Mouse (Mus musculus) retina, postnatal 7 days (tissue): ENCODE data around the gene Clcn6.

ENCODE experiments used
- DNase-seq: peaks from one replicate; pipeline ENCODE4 v3.0.0-alpha.2; 2012; ENCODE audit warnings: low read depth, low spot score

Clcn6 gene

DNA sequence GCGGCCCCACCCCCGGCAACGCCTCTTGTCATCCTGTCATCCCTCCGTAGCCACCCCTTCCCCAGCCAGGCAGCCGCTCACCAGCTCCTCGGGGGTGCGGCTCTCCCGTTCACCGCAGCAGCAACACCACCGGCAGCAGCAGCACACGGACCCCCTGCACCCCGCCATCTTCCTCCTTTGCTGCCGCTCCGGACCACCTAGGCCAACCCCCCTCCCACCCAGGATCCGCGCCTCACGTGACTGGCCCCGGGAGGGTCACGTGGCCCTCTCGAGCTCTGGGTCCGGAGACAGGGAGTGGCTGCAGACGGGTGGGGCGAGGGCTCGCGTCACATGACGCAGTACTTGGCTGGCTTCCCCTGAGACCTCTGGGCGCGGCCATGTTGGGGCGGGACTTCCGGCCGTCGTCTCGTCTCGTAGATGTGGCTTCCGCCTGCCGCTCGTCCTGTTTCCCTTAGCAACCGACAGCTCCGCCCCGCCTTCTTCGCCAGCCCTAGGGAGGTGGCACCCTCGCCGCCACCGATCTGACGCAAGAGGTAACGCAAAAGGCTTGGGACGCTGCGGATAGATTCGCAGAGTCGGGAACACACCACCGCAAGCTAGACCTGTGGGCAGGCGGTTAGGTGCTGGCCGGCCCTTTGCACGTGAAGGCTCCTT, at the start of gene Clcn6, which contains the start of gene Mthfr:
TSS of gene Clcn6 (minus strand) at position 222 of the 654 bp plus-strand sequence.
TSS of gene Mthfr (plus strand) at position 478 of the 654 bp plus-strand sequence.
- peak; percentile 98 for DNase-seq

DNA sequence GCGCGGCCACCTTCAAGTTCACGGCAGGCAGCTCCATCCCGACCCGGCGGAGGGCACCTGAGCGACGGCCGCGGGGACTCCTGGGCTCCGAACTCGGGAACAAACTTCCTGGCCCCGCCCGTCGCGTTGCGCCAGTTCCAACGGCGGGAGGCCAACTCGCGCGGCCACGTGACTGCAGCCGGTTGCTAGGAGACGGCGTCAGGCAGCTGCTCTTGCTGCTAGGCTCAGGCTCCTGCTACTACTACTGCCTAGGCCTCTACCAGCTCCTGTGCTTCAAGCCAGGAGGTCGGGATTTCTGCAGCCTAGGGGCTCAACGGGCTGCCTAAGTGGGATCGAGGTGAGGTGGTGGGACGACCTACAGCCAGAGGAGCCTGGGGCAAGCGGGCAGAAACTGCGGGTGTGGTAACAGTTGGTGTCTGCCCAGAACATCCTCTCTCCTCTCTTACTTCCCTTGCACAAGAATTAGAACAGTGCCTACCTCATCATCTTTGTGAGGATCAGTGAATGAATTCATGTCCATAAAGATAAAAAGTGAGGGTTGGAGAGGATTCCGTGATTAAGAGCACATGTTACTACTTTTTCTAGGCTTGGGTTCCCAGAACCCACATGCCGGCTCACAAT, 49.4 kb upstream of the Clcn6 start, which contains the start of gene Agtrap:
TSS of gene Agtrap (minus strand) at position 125 of the 621 bp plus-strand sequence.
- DNase-seq = peak; percentile 75

DNA sequence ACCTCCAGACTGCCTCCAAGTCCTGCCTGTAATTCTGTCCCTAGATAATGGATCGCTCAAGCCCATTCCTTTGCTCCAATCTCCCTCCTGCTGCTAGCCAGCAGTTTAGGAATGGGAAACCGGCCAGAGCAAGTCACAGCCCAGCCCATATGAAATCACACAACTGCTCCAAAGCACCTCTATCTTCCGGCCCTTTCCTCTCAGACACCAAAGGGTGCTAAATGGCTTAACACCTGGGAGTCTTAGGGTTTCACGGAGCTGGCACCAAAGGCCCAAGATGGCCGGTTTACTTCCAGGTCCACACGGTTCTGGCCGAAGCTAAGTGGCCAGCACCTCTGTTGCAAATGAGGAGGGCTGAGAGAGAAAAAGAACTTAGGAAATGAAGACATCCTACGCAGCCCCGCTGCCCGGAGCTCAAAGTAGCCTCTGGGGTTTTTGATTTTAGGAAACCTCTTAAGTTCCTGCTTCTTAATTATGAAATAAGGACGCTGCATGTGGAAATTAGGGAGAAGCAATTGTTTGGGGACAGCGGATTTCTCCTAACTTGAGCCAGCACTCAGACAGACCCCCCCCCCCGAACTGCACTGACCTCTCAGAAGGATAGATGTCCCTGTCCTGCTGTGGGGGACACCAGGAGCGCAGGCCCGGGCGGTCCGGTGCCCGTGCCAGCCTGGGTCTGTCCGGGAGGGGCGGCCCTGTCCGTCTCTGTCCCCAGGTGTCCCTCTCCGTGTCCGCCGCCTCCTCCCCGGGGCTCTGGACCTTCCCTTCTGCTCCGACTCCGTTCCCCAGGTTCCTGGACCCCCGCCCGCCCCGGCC, 48.7 kb upstream of the Clcn6 start:
- no peak for DNase-seq

DNA sequence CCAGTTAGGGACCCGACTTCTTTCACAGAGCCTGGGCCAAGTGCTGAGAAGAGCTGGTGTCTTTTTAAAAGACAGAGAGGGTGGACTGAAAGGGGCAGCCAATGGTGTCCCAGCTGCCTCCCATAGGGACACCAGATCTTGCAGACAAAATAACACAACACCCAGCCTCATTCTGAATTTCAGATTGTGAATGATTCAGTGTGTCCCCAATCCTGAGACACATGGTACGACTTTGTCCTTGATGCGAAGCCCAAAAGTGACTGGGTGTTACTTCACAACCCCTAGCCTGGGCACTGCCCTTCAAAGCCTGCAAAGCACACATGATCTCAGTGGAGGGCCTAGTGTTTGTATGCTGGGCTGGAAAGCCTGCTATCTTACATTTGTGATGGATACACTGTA, 47.3 kb upstream of the Clcn6 start:
- DNase-seq = no peak

DNA sequence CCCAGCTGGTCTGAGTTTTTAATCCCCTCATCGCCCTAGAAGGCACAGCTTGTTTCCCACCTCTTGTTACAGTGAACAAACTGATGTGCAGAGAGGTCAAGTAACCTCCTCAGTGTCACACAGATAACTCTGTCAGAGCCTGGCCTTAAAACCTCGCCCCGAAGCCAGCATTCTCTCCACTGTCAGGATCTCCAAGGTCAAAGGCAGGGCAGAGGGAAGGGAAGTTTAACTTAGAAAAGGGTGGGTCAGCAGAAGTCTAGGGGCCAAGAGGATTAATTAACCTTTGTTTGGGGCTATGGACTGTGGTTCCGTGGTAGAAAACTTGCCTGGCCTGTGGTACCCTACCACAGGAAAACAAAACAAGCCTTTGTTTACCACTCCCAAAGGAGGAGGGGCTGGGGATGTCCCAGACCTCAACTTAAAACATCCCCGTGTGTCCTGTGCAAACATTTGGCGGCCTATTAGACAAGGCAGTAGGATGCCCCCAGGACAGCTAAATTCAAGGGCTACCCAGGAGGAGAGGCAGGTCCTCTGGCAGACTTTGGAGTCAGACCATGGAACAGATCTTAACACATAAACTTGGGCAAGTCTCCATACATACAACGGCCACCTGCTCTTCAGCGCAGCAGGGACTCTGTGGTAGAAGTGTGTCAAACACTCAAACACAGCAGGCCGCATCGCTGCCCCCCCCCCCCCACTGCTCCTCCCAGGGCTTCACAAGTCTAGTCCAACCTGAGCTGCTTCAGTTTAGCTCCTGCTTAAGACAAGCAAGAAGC, 46.7 kb upstream of the Clcn6 start:
- DNase-seq = no peak

DNA sequence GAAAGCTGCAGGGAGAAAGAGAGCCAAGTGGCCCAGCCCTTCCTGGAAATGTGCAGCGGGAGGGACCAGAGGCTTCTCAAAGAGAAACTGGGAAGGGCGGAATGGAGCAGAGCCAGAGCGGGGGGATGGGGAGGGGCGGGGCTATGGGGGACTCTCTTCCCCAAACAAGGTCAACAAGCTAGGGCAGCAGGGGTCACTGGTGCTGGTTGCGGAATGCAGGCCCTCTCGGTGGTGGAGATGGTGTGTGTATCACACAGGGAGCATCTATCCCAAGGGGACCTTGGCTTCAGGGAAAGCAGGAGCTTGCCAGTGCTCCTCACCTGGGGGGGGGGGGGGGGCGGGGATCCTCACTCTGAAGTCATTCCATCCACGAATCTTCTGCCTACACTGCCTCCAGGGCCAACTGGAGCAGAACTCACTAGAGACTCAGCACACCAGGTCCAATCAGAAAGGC, 45.7 kb upstream of the Clcn6 start:
- no peak for DNase-seq

DNA sequence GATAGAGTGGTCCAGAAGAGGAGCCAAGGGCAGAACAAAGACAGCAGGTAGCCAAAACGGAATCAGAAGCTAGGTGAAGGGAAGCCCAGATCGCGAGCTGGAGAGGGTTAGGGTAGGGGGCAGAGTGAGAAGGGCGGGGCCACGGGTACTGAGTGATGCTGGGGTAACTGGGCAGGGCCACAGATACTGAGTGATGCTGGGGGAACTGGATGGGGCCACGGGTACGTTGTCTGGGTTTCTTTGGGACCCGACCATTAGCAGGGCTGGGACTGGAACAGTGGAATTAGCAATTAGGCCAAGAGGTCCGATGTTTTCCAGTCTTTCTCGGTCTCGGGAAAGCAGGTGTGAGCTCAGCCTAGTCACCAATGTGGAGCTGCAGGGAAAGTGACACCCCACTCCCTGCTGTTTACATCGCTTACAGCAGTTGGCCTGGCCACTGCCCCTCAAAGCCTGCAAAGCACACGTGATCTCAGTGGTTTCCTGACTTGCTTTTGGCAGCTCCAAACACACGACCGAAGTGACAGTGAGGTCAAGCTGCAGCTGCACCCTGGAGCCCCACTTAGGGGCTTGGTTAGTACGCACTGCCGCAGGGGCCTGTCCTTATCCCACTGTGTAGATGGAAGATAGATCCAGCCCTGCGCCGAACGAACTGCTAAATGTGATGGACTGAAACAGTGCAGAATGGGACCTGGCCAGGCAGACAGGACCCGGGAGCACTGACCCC, 44.7 kb upstream of the Clcn6 start:
- DNase-seq = no peak

DNA sequence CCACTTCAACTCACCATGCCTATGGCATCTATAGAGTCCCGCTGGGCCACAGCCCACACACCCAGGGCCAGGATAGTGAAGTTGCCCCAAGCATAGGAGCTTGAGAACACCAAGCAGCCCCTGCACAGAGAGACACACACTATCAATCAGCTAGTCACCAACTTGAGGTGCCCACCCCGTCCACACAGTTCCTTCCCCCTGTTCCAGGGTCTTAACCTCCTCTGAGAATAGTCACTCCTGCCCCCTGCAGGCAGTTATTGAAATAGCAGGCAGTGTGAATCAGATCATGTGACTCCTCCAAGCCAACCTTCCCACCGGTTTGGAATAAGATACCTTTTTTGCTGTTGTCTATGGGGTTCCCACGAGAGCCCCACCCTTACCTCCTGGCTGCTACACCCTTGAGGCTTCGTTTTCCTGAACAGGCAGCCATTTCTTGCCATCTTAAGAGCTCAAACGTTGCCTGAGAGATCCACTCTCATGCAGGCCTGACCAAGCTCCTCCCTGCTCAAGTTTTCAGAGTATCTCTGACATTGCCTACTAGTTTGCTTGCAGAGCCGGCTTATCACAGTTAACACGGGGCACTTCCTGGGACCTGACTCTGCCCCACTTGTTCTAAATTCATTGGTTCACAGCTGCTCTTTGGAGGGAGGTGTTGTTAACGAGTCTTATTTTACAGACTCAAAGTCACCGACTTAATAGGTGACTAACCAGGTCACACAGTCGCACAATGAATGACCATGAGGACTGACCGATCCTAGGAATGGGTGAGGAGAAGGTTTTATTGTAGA, 43.8 kb upstream of the Clcn6 start:
- peak; percentile 61 for DNase-seq

DNA sequence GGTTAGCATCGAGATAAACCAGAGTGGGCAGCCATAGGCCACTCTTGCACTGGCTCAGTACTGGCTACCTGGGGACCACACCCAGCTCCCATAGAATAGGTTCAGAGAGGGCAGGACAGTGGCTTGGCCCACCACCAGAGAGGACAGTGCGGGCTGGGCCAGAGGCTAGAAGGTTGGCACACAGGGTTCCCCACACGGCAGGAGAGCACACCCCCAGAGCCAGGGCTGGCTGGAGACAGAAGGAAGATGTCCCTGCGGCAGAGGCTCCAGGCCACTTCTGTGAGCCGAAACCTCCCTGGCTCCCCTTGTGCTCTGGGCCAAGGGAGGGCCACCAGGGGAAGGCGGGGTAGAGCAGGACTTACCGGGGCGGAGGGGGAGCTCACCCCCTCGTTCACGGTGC, 42.6 kb upstream of the Clcn6 start:
- DNase-seq = no peak

DNA sequence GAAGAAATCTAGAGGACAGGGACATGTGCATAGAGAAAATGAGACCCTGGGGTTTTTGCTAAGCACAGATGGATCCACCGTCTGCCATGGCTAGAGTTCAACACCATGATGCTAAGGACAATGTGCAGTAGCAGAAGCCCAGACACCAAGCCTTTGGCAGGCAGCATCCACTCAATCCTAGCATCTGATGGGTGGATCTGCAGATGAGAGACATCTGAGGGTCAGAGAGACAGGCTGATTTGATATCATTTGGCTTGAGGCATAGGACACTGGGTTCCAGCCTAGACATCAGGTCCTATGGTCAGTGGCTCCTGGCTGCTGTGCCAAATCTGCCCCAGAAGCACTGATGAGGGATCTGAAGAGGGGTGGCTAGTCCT, 42.0 kb upstream of the Clcn6 start:
- DNase-seq = no peak

DNA sequence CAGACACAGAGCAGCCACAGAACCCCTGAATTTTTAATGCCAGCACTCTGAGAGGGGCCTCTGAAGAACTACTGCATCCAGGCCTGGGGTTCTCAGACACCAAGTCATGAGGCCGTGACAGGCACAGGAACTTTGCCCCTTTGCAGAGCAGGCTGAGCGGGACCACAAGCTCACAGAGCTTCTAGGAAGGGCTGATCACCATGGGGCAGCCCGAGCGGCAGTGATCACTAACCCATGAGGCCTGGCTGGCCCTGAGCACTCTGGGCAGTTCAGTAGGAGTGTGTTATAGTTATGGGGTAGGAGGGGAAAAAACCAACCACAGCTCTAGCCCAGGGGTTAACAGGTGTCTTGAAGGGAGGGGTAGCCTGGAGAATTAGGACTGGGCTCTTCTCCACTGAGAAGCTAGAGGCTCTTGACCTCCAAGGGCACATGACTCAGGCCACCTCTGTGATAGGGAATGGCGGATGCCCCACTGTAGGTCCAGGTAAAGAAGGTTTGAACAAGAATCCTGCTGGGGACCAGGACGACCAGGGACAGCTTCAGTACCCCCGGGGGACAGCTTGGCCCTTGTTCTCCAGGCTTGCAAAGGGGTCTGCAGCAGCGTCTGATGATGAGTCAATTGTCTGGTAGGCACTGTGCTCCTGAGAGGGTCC, 41.4 kb upstream of the Clcn6 start:
- DNase-seq = no peak

DNA sequence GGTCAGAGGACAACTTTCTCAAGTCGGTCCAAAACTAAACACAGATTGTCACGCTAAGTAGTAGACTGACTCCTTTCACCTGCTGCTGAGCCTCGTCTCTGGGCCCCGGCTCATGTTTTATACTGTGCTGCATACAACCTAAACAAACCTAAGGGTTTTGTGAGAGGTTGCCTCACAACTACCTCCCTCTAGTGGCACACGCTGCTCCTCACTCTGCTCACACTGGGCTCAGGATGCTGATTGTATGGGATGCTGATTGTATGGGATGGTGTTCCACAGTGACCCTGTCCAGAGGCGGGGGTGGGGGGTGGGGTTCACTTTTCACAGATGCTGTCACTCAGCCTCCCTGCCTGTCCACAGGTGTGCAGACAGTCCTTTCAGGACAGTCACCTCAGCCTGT, 40.6 kb upstream of the Clcn6 start:
- DNase-seq = no peak

DNA sequence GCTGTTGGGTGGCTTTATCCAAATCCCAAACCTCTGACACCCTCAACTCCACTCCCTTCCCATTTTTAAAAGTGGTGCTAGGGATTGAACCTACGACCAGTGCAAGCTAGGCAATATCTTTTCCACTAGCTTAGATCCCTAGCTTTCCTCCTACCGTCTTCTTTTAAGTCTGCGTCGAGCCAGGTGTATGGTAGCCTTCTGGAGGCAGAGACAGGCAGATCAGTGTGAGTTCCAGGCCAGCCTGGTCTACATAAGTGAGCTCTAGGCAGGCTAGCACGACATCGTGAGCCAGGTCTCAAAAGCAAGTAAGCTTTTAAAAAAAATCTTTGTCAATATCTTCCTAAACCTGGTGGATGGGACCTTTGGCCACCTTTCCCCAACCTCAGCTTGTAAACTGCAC, 37.3 kb upstream of the Clcn6 start:
- DNase-seq = no peak

DNA sequence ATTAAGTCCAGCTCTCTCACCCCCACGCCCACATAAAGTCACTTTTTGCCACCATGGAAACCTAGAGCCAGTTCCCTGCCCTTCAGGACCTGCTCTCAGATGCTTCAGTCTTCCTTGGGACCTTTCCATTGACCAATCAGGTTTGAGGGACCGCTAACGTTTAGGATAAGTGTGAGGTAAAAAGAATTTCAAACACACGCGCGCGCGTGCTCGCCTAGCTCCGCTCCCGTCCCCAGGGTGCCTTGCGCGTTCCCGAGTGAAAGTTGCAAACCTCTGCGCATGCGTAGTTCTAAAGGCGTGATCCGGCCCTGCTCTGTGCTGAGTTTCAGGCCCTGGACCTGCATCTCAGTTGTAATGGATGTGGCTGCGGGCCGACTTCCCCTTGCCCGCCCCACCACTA, 36.6 kb upstream of the Clcn6 start:
- no peak for DNase-seq

DNA sequence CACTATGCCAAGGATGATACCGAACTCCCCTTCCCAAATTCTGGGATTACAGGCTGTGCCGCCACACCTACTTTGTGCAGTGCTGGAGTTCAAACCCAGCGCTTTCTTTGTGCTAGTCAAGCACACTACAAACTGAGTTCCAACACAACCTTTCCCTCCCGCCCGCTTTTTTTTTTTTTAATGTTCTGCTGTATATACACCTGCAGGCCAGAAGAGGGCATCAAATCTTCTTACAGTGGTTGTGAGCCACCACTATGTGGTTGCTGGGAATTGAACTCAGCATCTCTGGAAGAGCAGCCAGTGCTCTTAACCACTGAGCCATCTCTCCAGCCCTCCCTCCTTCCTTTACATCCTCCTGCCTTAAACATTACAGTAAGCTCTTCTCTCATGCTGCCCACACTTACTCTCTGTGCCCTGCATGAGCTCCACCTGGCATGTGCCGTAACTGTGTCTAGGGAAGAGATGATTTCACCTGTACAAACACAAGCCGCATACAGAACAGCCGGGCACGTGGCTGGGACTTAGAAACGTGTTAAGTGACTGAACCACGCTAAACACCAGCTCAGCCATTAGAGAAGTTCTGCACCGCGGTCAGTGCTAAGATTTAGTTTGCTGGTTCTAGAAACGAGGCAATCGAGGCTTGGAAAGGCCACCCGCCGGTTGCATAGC, 36.0 kb upstream of the Clcn6 start:
- DNase-seq = no peak

DNA sequence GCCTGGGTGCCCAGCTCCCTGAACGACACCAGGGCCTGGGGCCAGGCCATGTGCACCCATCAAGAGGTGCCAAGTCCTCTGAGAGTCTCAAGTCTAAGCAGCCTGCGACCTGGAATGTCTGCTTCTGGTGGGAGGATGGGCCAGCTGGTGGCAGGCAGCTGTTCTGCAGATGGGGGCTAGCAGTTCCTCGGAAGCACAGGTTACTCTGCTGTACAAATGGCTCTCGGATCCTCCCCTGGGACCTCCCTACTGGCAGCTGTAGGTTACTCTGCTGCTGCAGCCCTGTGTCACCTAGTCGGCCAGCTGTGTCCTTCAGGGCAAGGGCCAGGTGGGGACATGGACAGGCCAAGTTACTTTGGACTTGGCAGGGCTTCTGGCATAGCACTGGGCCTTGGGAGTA, 32.9 kb upstream of the Clcn6 start:
- DNase-seq = no peak

DNA sequence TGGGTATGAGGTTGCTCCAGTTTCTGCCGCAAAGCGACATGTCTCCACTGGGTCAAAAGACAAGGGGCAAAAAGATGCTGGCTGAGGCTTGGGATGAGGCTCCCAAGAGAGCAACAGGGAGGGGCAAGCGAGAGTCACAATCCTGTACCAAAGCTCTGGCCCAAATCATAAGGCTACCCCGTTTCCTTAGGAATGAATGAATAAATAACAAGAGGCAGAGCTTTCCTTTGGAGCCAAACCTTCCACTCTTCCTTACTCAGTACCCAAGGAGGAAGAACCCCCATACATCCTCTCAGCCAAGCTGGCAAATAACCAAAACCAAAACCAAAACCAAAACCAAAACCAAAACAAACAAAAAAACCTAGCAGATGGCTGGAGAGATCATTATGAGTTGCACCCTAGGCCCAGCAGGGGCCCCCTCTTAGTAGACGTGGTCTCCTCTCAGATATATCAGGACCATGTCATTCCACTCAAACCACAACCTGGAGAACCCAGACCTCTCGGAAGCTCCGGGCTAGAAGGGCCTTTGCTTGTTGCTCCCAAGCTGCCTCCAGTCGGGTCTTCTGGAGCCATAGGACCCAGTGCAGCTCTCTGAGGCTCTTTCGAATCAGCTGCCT, 31.1 kb upstream of the Clcn6 start:
- no peak for DNase-seq

DNA sequence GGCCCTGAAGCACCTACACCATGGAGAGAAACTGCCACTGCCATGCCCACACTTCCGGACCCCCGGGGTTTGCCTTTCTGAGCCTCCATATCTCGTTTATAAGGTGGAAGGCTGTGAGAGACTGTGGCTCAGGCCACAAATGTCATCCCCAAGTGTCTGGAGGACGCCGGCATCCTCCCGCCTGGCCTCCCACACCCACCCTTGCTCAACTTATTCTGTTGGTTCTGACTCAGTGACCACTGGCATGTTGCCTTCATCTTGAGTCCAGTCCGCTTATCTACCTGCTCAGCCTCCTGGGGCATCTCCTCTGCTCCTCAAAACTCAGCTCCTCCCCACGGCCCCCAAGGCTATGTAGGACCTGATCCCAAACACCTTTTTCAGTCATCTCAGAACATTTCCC, 28.7 kb upstream of the Clcn6 start:
- DNase-seq = no peak

DNA sequence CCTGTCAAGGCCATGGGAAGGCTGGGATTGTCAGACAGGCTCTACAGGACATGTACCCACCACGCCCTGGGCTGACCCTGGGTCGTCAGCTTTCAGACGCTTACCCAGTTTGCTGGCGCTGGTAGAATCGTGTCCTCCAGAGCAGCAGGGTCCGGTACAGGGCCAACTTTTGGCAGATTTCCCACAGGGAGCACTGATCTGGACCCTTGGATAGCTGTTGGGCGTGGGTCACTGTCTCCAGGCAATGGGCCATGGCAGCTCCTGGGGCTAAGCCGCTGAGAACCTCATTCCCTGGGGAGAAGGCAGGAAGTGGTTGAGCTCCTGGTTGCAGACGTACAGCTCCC, 27.8 kb upstream of the Clcn6 start:
- DNase-seq = no peak
